Mouse (Mus musculus) olfactory bulb, adult 2 months (tissue): ENCODE measurements around the gene Cygb.

Experiments
- CTCF ChIP-seq: fragments of 200-500 bp; IDR thresholded peaks from 2 replicates; pipeline ENCODE4 v1.5.1; 2012; ENCODE audit warnings: low read depth, mild to moderate bottlenecking, low read length, moderate library complexity; ENCODE audit not compliant: insufficient read depth
- POLR2A ChIP-seq: fragments of 200-500 bp; IDR thresholded peaks from 2 replicates; pipeline ENCODE4 v1.6.1; 2012; ENCODE audit warnings: mild to moderate bottlenecking, low read depth, low read length, moderate library complexity; ENCODE audit not compliant: insufficient read depth

DNA sequence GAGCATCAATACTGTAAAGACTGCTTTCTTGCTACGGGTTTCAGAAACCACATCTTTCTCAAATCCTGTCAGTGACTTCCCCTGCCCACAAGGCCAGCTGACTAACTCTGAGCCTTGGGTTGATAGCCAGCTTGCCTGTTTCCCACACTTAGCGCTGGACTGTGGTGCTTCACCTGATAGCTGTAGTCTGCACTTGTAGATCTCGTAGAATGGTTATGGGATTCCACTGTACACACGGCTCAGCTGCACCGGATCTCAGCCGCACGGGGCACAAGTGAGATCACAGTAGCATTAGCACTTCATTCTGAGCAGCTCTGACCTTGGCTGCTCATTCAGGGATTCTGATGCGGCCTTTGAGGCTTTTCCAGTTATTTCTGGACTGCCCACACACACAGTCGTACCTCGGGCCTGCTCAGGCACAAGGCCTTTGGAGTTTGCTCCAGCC is 14.3 kb upstream of the Cygb start:
- TF ChIP-seq CTCF: no peak
- TF ChIP-seq POLR2A: no peak
